Comparison of ENCODE assay signal across 17 mouse cellular contexts in genomic region chr12:82799892-82800291, GRCm38 (mm10).
"Had no signal": no experiment of that assay in that cellular context is flagged by ENCODE, and none has a peak within 500 bp of the region (broad histone marks: within the 10 kb centered on the region; RNA-seq: fewer than 3 reads in every experiment).

No protein-coding gene starts in this region.

- H3K4me3 ChIP-seq: lung, embryonic 15.5 days; megakaryocyte, embryonic 14.5 days; midbrain, embryonic 13.5 days; midbrain, embryonic 15.5 days; neural tube, embryonic 12.5 days; stomach, embryonic 15.5 days had no signal

- H3K9ac ChIP-seq: lung, embryonic 15.5 days; midbrain, embryonic 13.5 days; midbrain, embryonic 15.5 days; neural tube, embryonic 12.5 days; stomach, embryonic 15.5 days had no signal

- H3K27ac ChIP-seq: lung, embryonic 15.5 days; macrophage; midbrain, embryonic 13.5 days; midbrain, embryonic 15.5 days; neural tube, embryonic 12.5 days; stomach, embryonic 15.5 days; stomach, postnatal 0 days had no signal

- H3K4me1 ChIP-seq: megakaryocyte, embryonic 14.5 days; midbrain, embryonic 13.5 days; neural tube, embryonic 12.5 days; stomach, embryonic 15.5 days had no signal

- H3K27me3 ChIP-seq: lung, embryonic 15.5 days; megakaryocyte, embryonic 14.5 days; midbrain, embryonic 13.5 days; midbrain, embryonic 15.5 days; neural tube, embryonic 12.5 days; stomach, embryonic 15.5 days had no signal

- ATAC-seq: lung, postnatal 0 days; midbrain, embryonic 13.5 days; midbrain, embryonic 15.5 days had no signal

- H3K4me2 ChIP-seq: lung, embryonic 15.5 days; midbrain, embryonic 11.5 days; midbrain, embryonic 13.5 days; midbrain, embryonic 15.5 days; neural tube, embryonic 12.5 days; stomach, embryonic 15.5 days had no signal

- H3K36me3 ChIP-seq: lung, embryonic 15.5 days; midbrain, embryonic 13.5 days; midbrain, embryonic 15.5 days; neural tube, embryonic 12.5 days; stomach, embryonic 15.5 days had no signal

- DNase-seq: lung, adult 2 months; lung, postnatal 14 days; lung, postnatal 36 days; right cerebral cortex, postnatal 14 days; thymus, adult 18-20 months; thymus, postnatal 25 days; thymus, postnatal 4 days had no signal

- H3K9me3 ChIP-seq: lung, embryonic 15.5 days; megakaryocyte, embryonic 14.5 days; midbrain, embryonic 13.5 days; midbrain, embryonic 15.5 days; neural tube, embryonic 12.5 days; stomach, embryonic 15.5 days had no signal
